Mouse (Mus musculus) limb, embryonic 11.5 days (tissue): ENCODE measurements around the gene Mfng. TPM values are rescaled to one million over a fixed set of nuclear protein-coding genes. Genes with fewer than 3 reads are reported as not detected.

Source experiments
- polyA plus RNA-seq: library from polyadenylated mRNA; unstranded; fragments of >200 nt; fragmentation: Nextera tagmentation; extraction: Ambion mirVana; gene quantifications from 2 replicates; pipeline ENCODE4 v1.2.1, GENCODE M21; 2014

Gene Mfng
- polyA plus RNA-seq, 1 experiment from 2014 or later: 7.5 TPM

Other genes with a start within 250 kb of the Mfng start
- 17.5 and 18.9 TPM in 2 replicates for gene C1qtnf6, start 242.1 kb downstream of the Mfng start, polyA plus RNA-seq
- gene Sstr3, start 228.8 kb downstream of the Mfng start, polyA plus RNA-seq: not detected in 2 replicates
- 5.9 and 6.8 TPM in 2 replicates for gene Rac2, start 200.7 kb downstream of the Mfng start, polyA plus RNA-seq
- gene Cyth4, start 176.4 kb downstream of the Mfng start, polyA plus RNA-seq: 1.5 and 2.5 TPM in 2 replicates
- not detected in 2 replicates for gene Elfn2, start 54.7 kb downstream of the Mfng start, polyA plus RNA-seq
- 3.4 and 3.5 TPM in 2 replicates for gene Card10, start 29.6 kb upstream of the Mfng start, polyA plus RNA-seq
- 11.2 and 12.6 TPM in 2 replicates for gene Cdc42ep1, start 69.1 kb upstream of the Mfng start, polyA plus RNA-seq
- gene Lgals2, start 82.1 kb upstream of the Mfng start, polyA plus RNA-seq: not detected in 2 replicates
- gene Gga1, start 103.7 kb upstream of the Mfng start, polyA plus RNA-seq: 30.9 and 32.7 TPM in 2 replicates
- gene Gm49510, start 126.2 kb upstream of the Mfng start, polyA plus RNA-seq: 0.92 and 1.0 TPM in 2 replicates
- gene Sh3bp1, start 126.3 kb upstream of the Mfng start, polyA plus RNA-seq: 45.0 and 50.9 TPM in 2 replicates
- gene Pdxp, start 140.4 kb upstream of the Mfng start, polyA plus RNA-seq: 38.2 and 39.6 TPM in 2 replicates
- gene Lgals1, start 153.2 kb upstream of the Mfng start, polyA plus RNA-seq: 567 and 570 TPM in 2 replicates
- 72.7 and 76.3 TPM in 2 replicates for gene Nol12, start 161.5 kb upstream of the Mfng start, polyA plus RNA-seq
- 47.9 and 50.8 TPM in 2 replicates for gene Triobp, start 174.2 kb upstream of the Mfng start, polyA plus RNA-seq